Mouse (Mus musculus): ENCODE measurements at regions not wholly inside any gene's neighbourhood (a gene's known extent, or its start where the extent isn't known, plus 50 kb on each side); places are given as distances from the start of the nearest gene placed in this dataset.

GRCm38 (mm10) chr8:8762354-8762753 is 72.0 kb upstream of the Arglu1 start:
- DNase-seq: no peak

- DNase-seq: no peak
These were observed 68.0 kb upstream of the Arglu1 start for GRCm38 (mm10) chr8:8758283-8758682.

GRCm38 (mm10) chr8:8751208-8751607 is 60.9 kb upstream of the Arglu1 start:
- DNase-seq: no peak

GRCm38 (mm10) chr8:8746691-8747090 is 56.4 kb upstream of the Arglu1 start:
- DNase-seq: no peak

GRCm38 (mm10) chr8:8745615-8746285 is 55.4 kb upstream of the Arglu1 start:
- DNase-seq: no peak

Measured in adrenal gland, postnatal 36 days (tissue).